Mouse (Mus musculus) adrenal gland, postnatal 14 days (tissue): ENCODE data around the gene Runx2. TPM values are rescaled to one million over a fixed set of nuclear protein-coding genes. Genes with fewer than 3 reads are reported as not detected.
A peak's percentile ranks its signal among the peaks of the same experiment; 100 is the strongest.

Experiments
- DNase-seq: peaks from one replicate; pipeline ENCODE4 v3.0.0; 2021; ENCODE audit warnings: mixed read lengths
- total RNA-seq: library from RNA; stranded (reverse); gene quantifications from 2 replicates; pipeline ENCODE4 v1.2.3, GENCODE M21; 2021

Gene Runx2
- total RNA-seq, 1 experiment from 2014 or later, result 15.9 TPM

DNA sequence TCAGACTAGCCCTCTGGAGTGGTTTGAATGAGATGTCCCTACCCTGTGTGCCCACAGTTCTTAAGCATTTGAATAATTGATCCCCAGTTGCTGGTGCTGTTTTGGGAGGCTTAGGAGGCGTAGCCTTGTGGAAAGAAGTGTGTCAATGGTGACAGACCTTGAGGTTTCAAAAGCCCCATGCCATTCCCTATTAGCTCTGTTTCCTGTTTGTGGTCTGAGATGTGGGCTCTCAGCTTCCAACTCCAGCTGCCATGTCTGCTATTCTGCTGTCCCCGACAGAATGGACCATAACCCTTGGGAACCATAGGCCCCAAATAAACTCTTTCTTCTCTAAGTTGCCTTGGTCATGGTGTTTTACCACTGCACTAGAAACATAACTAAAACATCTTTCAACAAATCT, 194.1 kb downstream of the Runx2 start:
- DNase-seq, result no peak

DNA sequence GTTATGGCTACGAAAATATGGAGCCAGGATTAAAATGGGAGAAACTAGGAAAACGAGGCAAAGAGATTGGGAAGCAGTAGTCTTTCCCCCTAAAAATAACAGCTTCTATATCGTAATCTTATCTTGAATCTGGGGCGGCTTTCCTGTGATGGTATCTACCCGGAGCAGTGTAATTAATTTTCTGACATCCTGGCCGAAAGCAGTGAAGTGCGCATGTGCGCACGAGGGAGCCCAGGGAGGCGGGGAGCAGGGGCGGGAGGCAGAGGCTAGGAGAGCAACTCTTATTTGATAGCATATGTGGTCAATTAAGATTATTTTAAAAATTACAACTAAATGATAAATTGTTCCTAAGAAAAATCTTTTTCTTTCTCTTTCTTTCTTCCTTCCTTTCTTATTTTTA, 195.9 kb downstream of the Runx2 start:
- peak; percentile 76 for DNase-seq

DNA sequence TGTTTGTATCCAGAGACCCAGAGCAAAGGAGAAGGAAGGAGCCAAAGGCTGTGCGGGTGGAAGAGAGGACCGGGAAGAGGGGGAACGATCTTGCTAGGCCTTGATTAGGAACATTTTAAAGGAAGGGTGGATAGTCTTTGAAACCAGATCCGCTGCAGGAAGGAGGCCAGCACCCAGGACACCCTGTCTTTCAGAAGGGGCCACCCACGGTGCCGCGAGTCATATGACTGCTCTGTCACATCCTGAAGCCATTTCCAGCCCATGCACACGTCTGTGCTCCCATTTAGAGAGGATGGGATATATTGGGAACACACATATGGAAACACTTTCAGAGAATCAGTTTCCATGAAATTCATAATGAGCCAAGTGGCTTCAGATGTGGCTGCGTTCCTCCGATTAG, 196.4 kb downstream of the Runx2 start:
- DNase-seq, result peak; percentile 52

DNA sequence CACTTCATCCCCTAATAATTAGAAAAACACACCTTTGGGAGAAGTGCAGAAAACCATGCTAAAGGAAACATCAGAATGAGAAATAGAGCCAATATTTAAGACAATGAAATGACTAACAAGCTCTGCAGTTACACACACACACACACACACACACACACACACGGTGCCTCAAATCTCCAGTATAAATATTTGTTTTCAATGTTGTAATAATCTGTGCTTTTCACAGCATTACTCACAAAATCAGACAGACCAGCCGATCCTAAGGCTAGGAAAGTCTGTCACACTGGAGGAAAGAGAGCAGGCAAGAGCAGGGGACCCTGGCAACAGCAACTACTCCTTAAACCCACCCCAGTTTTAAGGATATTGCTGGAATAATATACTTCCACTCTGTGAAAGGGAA, 196.9 kb downstream of the Runx2 start:
- DNase-seq, result no peak

DNA sequence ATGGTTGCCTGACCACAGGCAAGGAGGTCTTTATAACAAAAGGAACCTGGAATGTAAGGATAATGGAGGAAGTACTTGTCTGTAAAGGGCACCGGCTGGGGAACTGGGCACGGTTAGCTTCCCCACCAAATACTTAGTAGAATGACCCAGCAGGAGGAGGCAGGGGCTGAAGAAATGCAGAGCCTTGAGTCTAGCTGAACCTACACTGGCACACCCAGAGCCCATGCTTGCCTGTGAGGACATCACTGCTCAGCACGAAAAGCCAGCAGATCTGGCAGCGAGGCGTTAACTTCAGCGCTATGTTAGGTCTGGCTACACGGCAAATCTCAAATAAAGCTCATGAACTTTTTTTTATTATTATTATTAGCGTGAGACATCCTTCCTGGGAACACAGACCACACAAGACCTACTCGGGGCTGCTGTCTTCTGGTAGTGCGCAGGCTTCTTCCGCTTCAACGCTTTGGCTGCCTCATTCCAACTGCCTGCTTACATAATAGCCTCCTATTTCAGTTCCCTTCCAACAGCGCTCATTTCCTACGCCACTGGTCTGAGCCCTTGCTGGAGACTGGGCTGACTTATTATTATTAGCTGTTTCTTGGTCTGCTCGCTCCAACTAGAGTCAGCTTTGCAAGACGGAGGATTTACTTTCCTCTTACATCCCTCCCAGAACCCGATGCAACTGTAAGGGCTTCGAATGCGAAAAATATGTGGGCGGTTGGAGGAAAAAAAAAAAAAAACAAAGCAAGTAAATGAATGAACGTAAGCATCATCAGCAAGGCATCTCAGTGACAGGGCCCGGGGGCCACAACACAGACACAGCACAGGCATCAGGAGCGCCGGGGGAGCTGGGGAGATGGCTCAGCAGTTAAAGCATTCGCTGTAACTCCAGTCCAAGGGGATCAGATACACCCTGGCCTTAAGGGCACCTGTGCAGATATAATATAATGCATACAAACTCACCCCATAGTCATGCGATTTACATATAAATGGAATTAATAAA, 200.6 kb downstream of the Runx2 start:
- no peak for DNase-seq

DNA sequence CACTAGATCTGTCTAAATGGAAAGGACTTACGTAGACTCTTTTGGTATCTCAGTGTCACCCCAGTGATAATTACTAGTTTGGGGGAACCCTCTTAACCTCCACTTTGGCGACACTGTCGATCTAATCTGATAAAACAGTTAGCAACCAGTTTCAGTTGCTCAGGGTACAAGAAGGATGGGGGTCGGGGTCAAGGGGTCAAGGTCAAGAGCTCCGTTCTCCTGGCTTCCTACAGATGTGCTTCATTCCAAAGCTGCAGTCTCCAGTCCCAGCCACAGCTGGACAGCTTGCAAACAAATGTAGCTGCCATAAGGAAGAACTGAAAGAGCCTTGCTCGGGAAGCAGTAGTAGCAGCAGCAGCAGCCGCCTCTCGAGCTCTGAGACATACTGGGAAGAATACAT, 202.0 kb downstream of the Runx2 start:
- DNase-seq, result no peak

DNA sequence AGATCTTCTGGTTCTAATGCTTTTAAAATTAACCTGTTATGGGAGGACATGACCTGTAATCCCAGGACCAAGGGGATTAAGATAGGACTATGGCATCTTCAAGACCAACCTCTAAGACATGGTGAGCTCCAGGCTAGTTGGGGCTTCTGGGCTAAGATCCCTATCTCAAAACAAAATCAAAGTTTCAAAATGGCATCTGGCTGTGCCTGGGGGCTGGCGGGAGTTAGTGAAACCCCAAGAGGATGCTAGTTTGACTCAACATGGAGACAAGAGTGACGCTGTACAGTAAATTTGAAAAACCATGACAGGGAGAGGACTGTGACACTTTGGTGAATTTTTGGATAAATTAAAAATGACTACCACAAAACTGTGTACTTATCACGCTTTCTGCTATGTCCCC, 202.6 kb downstream of the Runx2 start:
- no peak for DNase-seq

DNA sequence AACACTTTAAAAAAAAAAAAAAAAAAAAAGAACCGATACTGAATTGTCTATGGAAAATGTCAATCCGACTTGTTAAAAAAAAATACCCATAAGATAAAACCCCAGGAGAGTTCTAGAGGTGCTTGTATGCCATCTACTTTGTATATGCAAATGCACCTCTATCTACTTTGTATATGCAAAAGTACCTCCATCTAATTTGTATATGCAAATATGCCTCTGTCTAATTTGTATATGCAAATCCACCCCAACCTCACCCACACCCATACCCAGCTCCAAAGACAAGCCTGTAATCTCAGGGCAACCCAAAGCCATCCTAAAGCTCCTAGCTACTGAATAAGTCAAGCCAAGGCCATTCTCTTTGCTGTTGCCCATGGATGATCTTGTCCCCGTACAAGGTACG, 203.1 kb downstream of the Runx2 start:
- no peak for DNase-seq

DNA sequence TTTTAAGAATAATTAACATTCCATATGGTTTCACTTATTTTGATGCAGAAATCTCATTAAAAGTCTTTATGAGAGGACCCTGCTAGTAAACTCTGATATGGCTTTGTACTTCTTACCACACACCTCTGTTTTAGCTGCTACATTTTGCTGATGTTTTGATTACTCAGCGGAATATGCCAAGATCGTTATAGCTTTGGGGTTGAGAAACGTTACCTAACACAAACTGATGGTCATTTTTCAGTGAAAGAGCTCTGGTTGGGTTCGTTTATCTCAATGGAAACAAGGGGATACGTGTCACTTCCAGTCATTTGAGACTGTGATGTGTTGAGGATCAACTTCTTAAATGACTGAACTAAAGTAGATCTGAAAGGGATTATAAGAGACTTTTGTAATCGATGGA, 203.8 kb downstream of the Runx2 start:
- DNase-seq, result no peak

DNA sequence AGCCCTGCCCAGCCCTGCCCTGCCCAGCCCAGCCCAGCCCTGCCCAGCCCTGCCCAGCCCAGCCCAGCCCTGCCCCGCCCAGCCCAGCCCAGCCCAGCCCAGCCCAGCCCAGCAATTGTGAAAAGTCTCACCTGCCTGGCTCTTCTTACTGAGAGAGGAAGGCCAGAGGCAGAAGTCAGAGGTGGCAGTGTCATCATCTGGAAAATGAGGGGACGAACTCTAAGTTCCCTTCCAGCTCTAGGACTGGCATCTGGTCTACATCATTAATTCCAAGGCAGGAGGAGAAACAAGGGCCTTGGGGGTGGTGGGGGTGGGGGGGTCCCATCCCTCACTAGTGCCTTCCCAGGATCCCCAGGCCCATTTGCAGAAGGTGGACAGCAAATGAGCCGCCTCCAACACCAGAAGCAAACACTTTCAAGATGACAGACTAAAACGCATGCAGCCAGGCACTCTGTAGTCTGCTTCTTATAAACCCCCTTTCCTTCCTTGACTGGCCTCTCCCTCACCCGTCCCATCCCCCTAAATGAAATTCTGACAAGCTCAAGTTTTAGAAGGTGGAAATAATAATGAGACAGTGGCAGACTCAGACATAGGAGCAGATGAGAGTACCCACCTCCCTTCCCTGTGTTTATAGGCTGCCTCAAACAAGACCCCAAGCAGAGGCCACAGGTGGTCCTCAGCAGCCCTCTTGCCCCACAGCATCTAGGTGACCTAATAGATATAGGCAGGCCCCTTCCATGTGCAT, 204.5 kb downstream of the Runx2 start:
- no peak for DNase-seq

DNA sequence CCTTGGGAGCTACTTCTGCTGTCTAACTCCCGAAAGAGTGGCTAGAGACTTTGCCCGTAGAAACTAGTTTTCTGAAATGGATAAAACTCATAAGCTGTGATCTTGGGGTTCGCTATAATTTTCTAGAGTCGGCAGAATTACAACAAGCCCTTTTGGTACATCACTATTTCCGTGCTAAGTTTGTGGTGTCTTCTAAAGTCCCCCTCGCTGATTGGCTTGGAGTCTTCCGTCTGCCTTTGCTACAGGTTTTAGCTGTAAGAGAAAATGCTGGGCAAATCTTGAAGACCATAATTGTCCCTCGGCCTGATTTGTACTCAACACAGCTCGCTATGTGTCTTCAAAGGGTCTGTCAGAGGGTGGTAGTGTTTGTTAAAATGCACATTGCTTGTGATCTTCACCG, 205.2 kb downstream of the Runx2 start:
- DNase-seq, result no peak

DNA sequence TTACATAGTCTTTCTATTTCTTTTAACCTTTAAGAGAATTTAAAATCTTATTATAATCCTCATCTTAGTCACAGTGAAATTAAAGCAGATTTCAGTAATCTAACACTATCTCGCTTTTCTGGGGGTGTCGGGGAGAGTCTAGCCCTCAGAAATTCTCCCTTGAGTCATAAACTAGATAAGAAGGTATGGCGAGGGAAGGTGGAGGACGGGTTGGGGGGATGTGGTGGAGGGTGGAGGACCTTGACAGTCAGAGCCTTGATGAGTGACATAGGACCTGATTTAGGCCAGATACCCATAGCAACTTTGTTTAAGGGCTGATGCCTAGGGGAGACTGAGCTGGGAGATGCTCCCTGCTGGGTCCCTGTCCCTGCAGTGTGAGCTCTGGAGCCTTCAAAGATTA, 205.7 kb downstream of the Runx2 start:
- no peak for DNase-seq

DNA sequence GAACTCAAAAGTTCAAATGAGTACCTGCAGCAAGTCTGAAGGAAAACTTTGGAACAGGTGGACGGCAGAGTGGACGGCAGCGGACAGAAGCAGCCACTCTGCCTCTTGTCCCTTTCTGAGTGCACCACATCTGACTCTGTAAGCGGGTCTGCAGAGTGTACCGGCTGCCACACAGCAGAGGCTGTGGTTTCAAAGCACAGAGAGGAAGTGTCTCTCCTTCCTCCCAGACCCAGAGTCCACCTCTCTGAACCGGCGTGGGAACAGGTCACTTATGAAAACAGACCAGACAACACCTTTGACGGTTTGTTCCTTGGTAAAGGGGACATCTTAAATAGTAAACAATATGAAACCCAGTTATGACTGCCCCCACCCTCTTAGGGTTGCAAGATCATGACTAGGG, 207.2 kb downstream of the Runx2 start:
- no peak for DNase-seq

DNA sequence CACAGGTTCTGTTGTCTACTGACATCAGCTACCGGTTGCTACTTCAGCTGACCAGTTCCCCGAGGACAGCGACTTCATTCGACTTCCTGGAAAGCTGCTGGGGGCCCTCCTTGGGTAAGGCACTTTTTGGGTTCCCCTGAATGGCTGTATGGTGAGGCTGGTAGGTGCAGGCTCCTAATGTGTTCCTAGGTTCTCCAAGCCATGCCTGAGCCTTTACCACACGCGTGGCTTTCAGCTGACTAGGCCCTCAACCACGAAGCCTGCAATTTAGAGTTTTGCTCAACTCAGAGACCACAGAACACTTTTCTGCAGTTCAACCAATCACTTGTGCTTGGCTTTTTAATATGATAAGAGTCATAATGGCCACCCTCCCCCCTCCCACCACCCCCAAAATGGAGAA, 208.4 kb downstream of the Runx2 start:
- DNase-seq, result no peak

DNA sequence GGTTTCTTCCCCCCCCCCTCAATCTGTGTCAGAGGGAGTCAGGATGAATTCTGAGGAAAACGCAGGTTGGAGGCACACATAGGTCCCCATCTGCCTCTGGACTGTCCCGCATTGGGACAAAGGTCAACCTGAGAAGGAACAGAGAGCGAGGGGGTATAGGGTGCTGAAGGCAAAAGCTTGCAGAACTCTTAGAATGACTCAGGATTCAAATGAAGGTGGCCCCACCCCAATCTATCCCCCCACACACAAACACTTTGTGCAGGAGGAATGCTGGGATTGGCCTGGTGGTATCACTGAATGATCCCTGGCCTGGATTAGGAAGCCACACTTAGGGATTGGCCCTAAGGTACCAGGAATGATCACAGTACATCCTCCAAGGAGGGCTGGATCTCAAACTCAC, 208.8 kb downstream of the Runx2 start:
- DNase-seq, result no peak

DNA sequence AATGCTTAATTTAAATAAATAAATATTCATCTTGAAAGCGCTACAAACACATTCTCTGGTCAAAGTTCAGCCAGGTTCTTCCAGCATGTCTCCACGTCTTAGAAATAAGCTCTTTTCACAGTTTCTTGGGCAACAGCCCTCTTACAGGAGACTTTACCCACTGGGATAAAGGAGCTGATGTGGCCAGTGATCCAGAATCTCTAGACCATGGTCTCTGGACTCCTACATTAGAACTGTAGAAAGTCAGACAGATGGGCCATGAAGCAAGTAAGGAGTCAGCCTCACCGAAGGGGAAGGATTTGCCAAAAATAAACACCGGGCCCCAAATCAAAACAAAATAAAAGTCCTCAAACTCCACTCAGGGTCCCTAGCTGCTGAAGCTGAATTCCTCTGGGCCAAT, 211.4 kb downstream of the Runx2 start:
- DNase-seq, result no peak

DNA sequence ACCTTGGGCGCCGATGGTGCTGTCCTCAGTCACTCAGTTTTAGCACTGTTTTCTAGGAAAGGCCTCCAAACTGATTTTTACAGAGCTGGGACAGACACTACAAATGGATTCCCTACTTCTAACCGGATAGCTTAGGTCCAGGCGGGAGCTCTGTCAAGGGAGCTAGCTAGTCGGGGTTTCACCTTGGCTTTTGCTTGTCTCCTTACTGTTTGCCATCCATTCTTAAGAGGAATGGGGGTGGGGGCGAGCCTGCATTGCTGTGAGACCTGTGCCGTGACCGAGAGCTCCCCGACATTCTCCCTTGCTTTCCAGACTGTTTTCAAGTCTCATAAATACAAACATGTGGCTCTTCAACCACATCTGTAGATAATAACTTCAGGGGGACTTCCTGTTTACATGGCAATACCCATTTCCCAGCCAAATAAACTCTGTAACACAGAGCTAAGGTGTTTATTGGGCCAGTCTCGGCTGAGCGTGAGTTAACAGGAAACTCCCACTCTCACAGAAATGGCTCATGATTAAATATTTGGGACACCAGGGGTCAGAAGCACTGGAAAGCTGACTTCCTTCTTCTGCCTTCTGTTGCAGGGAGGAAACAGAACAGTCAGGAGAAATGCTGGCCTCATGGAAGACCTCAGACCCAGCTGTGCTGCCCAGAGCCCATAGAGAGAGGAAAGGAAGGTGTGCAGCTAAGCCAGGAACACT, 213.1 kb downstream of the Runx2 start:
- DNase-seq, result no peak

DNA sequence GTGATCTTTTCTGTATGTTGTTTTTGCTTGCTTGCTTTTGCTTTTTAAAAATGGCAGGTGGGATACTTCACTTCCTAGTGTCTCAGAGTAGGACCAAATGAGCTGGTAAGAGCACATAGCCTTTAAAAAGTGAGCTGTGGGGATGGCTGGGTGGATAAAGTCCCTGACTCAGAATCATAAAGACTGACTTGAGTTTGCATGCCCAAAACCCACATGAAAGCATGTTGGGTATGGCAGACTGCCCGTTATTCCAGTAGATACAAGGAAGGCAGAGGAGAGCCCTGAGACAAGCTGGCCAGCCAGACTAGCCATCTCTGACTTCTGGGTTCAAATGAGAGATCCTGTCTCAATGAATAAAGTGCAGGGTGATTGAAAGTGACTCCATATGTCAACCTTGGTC, 214.7 kb downstream of the Runx2 start:
- DNase-seq, result no peak

DNA sequence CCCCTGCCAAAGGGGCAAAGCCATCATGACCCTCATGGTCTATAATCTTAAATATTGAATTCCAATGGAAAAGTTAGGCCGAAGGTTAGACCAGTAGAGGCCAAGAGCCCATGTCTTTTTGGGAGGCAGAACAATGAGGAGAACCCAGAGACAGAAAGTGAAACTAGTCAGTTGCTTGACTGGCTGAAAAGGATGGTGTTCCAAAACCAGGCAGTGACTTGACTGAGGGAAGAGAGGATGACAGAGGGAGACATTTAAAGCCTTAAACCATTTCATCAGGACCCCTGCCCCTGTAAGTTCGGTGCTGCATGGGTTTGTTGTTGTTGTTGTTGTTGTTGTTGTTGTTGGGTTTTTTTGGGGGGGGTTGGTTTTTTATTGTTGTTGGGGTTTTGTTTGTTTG, 215.5 kb downstream of the Runx2 start:
- DNase-seq, result no peak

DNA sequence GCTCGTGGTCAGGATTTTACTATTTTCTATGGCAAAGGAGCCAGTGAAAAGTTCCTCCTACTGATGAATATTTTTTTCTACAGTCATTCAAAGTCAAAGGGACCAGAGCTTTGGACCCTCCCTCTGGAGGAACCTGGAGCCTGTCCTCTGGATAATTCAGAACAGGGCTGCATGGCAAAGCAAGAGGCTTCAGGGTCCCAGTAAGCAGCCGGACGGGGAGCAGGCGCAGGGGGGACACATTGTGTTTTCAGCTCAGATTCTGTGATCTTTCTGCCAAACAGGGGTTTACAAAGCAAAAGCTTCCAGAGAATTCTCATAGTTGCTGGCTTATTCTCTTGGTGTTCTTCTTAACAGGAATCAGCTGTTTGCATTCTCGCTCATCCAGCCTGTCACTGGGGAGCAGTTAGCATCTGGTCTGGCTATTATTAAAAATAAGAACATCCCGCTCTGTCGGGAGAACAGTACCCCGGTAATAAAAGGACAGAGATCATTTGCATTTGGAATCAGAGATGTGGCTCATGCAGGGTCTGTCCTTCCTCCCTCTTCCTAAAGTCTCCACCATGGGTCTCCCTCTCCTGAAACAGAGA, 216.6 kb downstream of the Runx2 start:
- no peak for DNase-seq

DNA sequence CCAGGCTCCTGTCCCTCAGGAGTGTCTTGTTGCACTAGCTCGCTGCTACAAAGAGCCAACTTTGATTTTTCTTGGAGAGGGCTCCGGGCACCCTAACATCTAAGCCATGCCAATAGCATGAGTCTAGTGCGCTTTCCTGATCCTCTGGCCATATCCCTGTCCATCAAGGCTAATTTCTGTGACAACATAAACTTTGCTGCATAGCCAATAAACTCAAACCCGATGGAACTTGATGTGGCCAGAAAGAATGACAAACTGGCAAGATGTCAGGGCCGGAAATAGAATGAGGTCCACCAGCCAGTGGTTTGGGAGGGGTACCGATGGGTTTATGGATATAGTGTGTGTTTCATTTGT, 221.9 kb downstream of the Runx2 start:
- DNase-seq, result no peak

DNA sequence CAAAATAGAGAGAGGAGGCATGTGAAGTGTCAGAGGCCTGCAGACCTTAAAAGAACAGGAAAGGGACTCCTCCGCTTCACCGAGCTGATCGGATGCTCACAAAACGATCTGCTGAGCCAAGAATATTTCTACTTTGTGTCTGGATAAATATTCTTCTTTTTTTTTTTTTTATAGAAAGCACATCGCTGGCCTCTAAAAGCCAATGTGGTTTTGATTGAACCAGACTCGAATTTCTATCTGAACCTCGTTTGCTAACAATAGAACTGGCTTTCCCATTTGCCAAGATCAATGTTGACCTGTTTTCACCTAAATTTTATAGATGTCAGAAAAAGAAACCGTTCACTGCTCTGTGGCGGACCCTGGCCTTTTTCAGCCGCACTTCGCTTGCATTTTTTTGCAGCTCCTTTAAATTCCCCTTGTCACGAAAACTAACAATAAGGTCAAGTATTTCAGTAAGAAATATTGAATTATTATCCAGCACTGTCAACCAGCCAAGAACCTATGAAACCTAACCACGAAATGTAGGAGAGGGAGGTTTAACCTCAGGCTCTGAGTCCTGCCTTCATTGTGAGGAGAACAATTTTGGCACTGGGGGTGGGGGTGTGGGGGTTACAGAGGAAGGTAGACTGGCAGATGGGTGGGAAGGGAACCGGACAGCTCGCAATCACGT, 222.4 kb downstream of the Runx2 start:
- no peak for DNase-seq
